Mouse (Mus musculus) urinary bladder, adult 18-20 months (tissue): ENCODE data around the gene Tet2.
"Not testable (repeated sequence)": the region's sequence is repeated elsewhere in the genome, so short reads cannot be mapped to it uniquely, and the experiment has no call there.

ENCODE experiments used
- DNase-seq, 2 experiments: peaks; one replicate each; pipeline ENCODE4 v3.0.0; 2022; ENCODE audit warnings: low spot score in 2 of 2, mixed read lengths in 2 of 2

The Tet2 gene

DNA sequence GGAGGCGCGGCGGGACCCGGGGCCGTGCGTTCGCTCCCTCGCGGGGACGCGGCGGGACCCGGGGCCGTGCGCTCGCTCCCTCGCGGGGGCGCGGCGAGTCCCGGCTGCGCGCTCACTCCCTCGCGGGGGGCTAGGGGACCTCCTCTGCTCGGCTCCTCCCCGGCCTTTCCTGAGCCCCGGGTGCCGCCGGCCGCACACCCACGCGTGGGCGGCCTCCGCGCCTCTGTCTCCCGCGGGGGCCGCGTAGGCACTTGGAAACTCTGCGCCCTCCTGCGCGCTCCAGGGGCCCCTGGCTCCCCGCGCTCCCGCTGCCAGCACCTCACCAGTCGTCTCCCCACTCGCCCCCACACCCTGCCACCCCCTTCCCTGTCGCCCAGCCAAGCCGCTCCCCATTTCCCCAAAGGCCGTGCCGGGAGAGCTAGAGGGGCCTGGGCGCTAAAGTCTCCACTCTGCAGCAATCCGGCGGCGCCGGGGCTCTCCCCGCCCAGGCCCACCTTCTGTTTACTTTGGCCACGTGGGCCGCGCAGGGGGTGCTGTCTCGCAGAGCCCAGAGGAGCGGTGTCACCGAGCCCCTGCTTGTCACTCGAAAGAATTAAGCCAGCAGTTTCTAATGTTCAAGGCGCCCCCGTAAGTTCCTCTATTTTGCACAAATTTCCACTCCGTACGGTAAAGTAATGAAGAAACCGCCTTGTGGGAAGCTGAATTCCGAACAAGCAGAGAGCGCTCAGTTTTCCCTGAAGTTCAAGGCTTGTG is at the start of gene Tet2:
TSS of gene Tet2 (minus strand) at position 589 of the 753 bp plus-strand sequence.
- peak; percentile 42 to 57 for DNase-seq

DNA sequence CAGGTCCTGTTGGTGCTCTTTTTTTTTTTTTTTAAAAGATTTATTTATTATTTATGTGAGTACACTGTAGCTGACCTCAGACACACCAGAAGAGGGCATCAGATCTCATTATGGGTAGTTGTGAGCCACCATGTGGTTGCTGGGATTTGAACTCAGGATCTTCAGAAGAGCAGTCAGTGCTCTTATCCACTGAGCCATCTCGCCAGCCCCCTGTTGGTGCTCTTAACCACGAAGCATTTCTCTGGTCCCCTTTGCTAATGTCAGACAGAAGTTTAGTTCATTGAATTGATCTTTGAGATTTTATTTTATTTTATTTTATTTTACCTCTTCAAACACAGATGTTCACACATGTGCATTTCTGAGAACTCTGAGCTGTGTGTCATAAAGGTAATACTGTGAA is 48.1 kb upstream of the Tet2 start:
- not testable (repeated sequence) for DNase-seq

- no peak for DNase-seq
Measured at GRCm38 (mm10) chr3:133590506-133591152, 45.7 kb upstream of the Tet2 start.

DNA sequence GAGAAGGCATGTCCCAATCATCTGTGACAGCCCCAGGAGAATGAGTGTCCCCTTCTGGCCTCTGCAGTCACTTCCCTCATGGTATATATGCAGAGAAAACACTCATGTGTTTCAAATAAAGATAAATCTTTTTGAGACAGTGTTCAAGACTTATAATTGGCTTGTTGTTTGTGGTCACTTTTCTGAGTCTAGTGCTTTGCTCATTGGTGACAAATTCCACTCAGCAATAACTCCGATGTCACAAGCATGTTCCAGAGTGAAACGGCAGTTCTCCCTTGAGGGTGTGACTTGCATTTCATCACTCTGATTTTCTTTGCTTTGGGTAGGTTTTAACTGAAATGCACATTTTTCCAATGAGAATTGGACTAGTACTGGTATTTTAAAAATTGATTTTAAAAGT is 40.1 kb upstream of the Tet2 start:
- DNase-seq, result no peak

GRCm38 (mm10) chr3:133583411-133584025 is 38.6 kb upstream of the Tet2 start:
- DNase-seq, result no peak

GRCm38 (mm10) chr3:133582969-133583368 is 38.0 kb upstream of the Tet2 start:
- no peak for DNase-seq

GRCm38 (mm10) chr3:133582096-133582495 is 37.2 kb upstream of the Tet2 start:
- no peak for DNase-seq

DNA sequence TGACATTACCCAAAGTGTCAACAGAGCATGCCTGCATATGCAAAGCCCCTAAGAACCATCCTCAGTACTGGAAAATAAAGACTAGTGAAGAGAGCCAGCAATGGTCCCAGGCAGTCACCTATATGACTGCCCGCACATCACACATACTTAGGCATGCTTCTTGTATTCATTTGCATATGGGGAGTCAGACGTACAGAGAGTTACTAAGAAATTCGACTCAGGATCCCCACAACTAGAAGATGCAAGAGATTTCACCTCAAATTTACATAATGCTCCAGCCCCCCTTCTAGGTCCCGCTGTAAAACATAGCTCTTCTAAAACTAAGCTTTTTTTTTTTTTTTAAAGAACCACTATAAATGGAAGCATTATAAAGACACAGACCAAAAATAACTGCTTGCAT is 36.6 kb upstream of the Tet2 start:
- DNase-seq, result no peak

GRCm38 (mm10) chr3:133579671-133580070 is 34.7 kb upstream of the Tet2 start:
- no peak for DNase-seq

- no peak for DNase-seq
Measured at GRCm38 (mm10) chr3:133579140-133579539, 34.2 kb upstream of the Tet2 start.

DNA sequence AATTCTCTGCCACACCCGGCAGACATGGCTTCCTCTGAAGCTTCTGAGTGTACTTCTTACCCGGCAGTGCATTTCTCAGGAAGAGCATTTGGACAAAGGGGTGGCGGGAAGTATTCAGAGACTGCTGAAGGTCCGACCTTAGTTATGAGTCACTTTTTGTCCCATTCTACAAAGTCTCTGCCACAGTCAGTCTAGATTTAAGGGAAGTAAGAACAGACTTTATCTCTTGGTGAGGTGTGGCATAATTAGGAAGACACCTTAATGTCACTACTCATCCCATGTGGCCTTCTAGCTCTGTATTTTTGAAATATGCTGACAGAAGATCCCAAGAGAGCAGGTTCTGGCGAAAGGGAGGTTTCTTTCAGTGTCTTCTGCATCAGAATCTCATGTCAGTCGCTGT is 30.0 kb upstream of the Tet2 start:
- DNase-seq, result no peak

DNA sequence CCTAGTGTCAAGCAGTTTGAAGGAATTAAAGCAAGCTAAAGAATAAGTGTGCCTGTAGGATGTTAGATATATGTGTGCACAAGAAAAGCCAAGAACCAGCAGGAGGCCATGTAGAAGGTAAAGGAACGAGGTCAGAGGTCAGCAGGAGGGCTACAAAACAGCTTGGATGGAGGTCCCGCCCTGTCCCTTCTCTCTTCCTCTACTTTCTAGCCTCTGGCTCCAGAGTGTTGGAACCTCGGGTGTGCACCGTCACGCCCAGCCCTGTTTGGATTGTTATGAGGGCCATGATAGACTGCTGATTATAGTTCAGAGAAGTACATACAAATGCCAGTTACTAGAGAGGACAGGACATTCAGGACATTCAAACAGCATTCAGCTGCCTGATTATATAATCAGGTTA is 27.0 kb upstream of the Tet2 start:
- no peak for DNase-seq

- DNase-seq, result no peak
Measured at GRCm38 (mm10) chr3:133563503-133564205, 18.7 kb upstream of the Tet2 start.

- no peak for DNase-seq
Measured at GRCm38 (mm10) chr3:133559413-133560114, 14.6 kb upstream of the Tet2 start.

GRCm38 (mm10) chr3:133557602-133558001 is 12.7 kb upstream of the Tet2 start:
- DNase-seq, result no peak

DNA sequence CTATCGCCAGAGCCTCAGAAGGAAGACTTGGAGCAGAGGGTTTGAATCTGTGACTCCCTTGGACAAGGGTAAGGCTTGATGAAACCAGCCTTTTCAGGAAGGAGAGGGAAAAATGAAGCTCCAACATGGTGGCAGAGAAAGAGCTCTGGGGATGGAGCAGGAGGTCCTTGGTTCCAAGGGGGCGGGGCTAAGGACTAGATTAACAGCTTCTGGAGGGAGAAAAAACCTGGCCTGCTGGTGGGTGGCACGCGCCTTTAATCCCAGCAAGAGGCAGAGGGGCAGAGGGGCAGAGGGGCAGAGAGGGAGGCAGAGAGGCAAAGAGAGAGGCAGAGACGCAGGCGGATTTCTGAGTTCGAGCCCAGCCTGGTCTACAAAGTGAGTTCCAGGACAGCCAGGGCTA is 12.2 kb upstream of the Tet2 start:
- DNase-seq, result no peak

- DNase-seq, result no peak
Measured at GRCm38 (mm10) chr3:133555378-133555777, 10.4 kb upstream of the Tet2 start.

DNA sequence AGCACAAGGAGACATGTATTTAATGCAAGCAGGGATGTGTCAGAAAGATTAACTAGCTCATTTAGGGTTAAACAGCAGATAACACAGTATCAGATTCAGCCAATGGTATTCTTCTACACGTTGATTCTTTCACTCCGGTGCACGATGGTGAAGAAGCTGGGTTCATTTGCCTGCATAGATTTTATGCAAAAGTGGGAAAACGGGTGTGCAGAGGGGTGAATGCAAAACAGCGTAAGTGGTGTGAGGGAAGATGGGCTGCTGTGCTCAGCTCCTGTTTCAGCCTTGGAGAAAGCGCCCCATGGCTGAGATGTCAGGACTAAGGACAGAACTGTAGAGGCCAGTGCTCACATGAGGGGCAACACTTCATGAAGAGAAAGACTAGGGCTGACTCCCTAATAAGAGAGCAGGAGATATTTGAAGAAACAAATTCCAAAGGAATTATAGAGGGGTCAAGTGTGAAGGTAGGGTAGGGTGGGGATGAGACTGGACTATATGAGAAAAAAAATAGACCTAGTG is 9.7 kb upstream of the Tet2 start:
- DNase-seq, result no peak

- no peak for DNase-seq
Measured at GRCm38 (mm10) chr3:133554092-133554491, 9.2 kb upstream of the Tet2 start.

DNA sequence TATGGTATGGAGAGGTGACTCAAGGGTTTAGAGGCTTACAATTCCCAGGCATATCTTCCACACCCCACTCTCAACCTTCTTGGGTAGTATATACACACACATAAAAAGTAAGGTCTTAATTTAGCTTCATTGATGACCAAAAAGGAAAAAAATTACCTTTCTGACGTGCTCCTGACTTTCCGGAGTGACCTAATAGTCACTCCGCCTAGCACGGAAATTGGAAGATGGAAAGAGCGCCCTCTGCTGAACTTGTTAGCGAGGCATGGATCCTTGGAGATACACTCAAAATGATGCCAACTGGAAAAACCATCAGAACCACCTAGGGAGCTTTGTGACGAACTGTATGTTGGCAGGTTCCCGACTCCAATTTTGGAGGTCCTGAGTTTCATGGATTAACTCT is 7.0 kb upstream of the Tet2 start:
- DNase-seq, result no peak

- DNase-seq, result no peak
Measured at GRCm38 (mm10) chr3:133549385-133550170, 4.6 kb upstream of the Tet2 start.
